Comparison of ENCODE assay signal across 8 mouse cellular contexts in the genomic region with DNA sequence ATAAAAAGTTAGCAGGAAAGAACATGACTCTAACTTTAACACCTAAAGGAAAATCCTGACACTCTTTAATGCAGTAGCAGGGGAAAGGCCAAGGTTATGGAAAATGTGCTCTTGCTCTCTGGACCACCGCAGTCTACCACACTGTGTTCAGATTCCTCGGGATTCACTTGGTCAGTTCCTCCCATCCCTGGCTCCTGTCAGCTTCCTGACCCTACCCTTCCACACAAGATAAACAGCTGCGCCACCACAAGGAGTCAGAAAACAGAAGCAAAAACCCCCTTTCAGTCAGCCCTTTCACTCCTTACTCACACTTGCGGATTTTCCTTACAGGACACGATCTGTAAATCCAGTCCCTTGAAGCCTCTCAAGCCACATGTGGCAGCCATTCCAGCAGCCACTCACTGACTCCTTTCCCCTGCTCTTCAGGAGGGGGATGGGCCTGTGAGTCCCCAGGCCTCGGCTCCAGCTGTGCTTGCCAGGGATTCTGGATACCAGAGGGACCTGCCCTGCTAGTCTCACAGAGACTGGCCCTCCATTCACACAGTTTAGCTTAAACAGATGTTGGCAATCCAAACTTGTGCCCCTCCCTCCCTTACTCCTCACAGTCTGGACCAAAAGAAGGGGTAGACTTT.
DNase-seq lines count a peak whose midpoint lies in the region; ATAC-seq and TF ChIP-seq lines count a peak whose summit lies in the region.

No protein-coding gene starts in this region.

- no peaks in the 10 kb centered on the region for H3K36me3 ChIP-seq in midbrain, embryonic 11.5 days (ENCODE audit: control insufficient read depth, insufficient read depth, low read length)
- H3K36me3 ChIP-seq in midbrain, postnatal 0 days (ENCODE audit: insufficient read depth, low read length), result no peaks in the 10 kb centered on the region
- no peaks in the 10 kb centered on the region for H3K36me3 ChIP-seq in kidney, embryonic 16.5 days (ENCODE audit: insufficient read depth, low read length)

- H3K4me2 ChIP-seq in midbrain, embryonic 11.5 days, result no peak overlapping the region
- no peak overlapping the region for H3K4me2 ChIP-seq in midbrain, postnatal 0 days (ENCODE audit: low read depth, low read length, poor library complexity, severe bottlenecking)
- H3K4me2 ChIP-seq in kidney, embryonic 16.5 days (replicated peaks; ENCODE audit: low read depth, low read length), result peak overlapping the region; percentile 33

- H3K4me3 ChIP-seq in midbrain, embryonic 11.5 days (ENCODE audit: low read depth, low read length), result no peak overlapping the region
- H3K4me3 ChIP-seq in midbrain, postnatal 0 days (ENCODE audit: low read depth, low read length), result no peak overlapping the region
- no peak overlapping the region for H3K4me3 ChIP-seq in kidney, embryonic 16.5 days (ENCODE audit: low read length)
- H3K4me3 ChIP-seq in left cerebral cortex, adult 2 months, result no peak overlapping the region

- H3K27ac ChIP-seq in midbrain, embryonic 11.5 days (ENCODE audit: low read depth, low read length), result no peak overlapping the region
- no peak overlapping the region for H3K27ac ChIP-seq in midbrain, postnatal 0 days (ENCODE audit: low read depth, low read length)
- peak overlapping the region; percentile 90 for H3K27ac ChIP-seq in kidney, embryonic 16.5 days (ENCODE audit: low read length)
- no peak overlapping the region for H3K27ac ChIP-seq in left cerebral cortex, adult 2 months

- intact Hi-C loops in left cerebral cortex, adult 2 months (cut with DNase I), result no loop called here

- H3K4me1 ChIP-seq in midbrain, embryonic 11.5 days (ENCODE audit: control insufficient read depth, insufficient read depth, low read length), result peaks cover 6% of the 10 kb centered on the region
- no peaks in the 10 kb centered on the region for H3K4me1 ChIP-seq in midbrain, postnatal 0 days (ENCODE audit: insufficient read depth, low read length)
- peaks cover 37% of the 10 kb centered on the region for H3K4me1 ChIP-seq in kidney, embryonic 16.5 days (ENCODE audit: insufficient read depth, low read length)

- H3K9me3 ChIP-seq in midbrain, embryonic 11.5 days (ENCODE audit: control insufficient read depth, low read length), result no peaks in the 10 kb centered on the region
- H3K9me3 ChIP-seq in midbrain, postnatal 0 days (ENCODE audit: low read length), result no peaks in the 10 kb centered on the region
- H3K9me3 ChIP-seq in kidney, embryonic 16.5 days (ENCODE audit: low read length), result no peaks in the 10 kb centered on the region

- peak; percentile 70; the same call in 1 of the 2 replicates for ATAC-seq in midbrain, embryonic 11.5 days (ENCODE audit: low FRiP score)
- no peak for ATAC-seq in midbrain, postnatal 0 days (ENCODE audit: low FRiP score)
- ATAC-seq in kidney, embryonic 16.5 days (ENCODE audit: low FRiP score, low TSS enrichment), result peak; percentile 80

- no peak overlapping the region for H3K9ac ChIP-seq in midbrain, embryonic 11.5 days (ENCODE audit: low read length)
- no peak overlapping the region for H3K9ac ChIP-seq in midbrain, postnatal 0 days (replicated peaks; ENCODE audit: low read length, poor library complexity, severe bottlenecking)
- peak overlapping the region; percentile 32 for H3K9ac ChIP-seq in kidney, embryonic 16.5 days (replicated peaks; ENCODE audit: low read length)

- no peaks in the 10 kb centered on the region for H3K27me3 ChIP-seq in midbrain, embryonic 11.5 days (ENCODE audit: control insufficient read depth, insufficient read depth, low read length)
- H3K27me3 ChIP-seq in midbrain, postnatal 0 days (ENCODE audit: insufficient read depth, low read length), result no peaks in the 10 kb centered on the region
- no peaks in the 10 kb centered on the region for H3K27me3 ChIP-seq in kidney, embryonic 16.5 days (ENCODE audit: insufficient read depth, low read length)

- DNase-seq in midbrain, embryonic 11.5 days (ENCODE audit: low spot score, missing footprints), result no peak
- DNase-seq in midbrain, postnatal 0 days (ENCODE audit: low spot score), result no peak
- DNase-seq in heart, adult 18-20 months, result peak; percentile 65 to 66
- peak; percentile 50 to 70 for DNase-seq in lung, postnatal 4 days
- no peak for DNase-seq in natural killer cell, adult 2 months (ENCODE audit: low spot score in 2 of 2)
- DNase-seq in cerebellum, adult 11 months, result no peak
- DNase-seq in left cerebral cortex, adult 2 months (ENCODE audit: extremely low spot score in 1 of 2, low spot score in 2 of 2), result no peak

- WGBS in midbrain, embryonic 11.5 days, result 10% methylated on average over 6 of the region's 6 CpGs
- 23% methylated on average over 6 of the region's 6 CpGs for WGBS in midbrain, postnatal 0 days
- WGBS in kidney, embryonic 16.5 days, result 14% methylated on average over 6 of the region's 6 CpGs

- TF ChIP-seq CTCF in midbrain, postnatal 0 days (IDR thresholded peaks at IDR 0.05), result no peak
- no peak for TF ChIP-seq CTCF in left cerebral cortex, adult 2 months (IDR thresholded peaks at IDR 0.05)

Comparison
In these comparisons a context has a peak if more than half of its experiments do, and no peak if none do; other contexts are left out.
1. DNase-seq: peak in heart, adult 18-20 months (2 of 2) and lung, postnatal 4 days (2 of 2); none in midbrain, embryonic 11.5 days (single experiment), midbrain, postnatal 0 days (single experiment), natural killer cell, adult 2 months (0 of 2), cerebellum, adult 11 months (single experiment) and left cerebral cortex, adult 2 months (0 of 2).